Mouse (Mus musculus): ENCODE results near the gene St8sia1.
"Not testable (repeated sequence)": the region's sequence is repeated elsewhere in the genome, so short reads cannot be mapped to it uniquely, and the experiment has no call there.

Gene St8sia1

DNA sequence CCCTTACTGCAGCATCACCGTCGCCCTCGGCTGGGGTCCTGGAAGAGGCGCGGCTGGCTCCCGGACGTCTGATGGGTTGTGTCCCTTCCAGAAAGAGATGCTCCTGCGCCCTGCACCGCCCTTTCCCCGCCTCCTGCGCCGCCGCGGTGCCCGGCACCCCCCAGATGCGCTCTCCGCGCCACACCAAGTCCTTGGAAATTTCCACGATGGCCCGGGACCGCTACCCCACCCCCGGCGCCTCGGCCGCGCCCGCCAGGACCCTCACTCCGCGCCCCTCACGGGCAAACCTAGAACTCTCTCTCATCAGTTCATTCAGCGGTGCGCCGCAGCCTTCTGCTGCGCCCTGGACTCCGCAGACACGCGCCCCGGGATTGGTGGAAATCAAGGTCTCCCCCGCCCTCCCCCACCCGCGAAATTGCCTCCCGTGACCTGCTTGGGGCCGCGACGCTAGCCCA, at the start of gene St8sia1:
TSS of gene St8sia1 (minus strand) at position 377 of the 455 bp plus-strand sequence.
- DNase-seq (ENCODE audit: low spot score in 2 of 2), result peak; percentile 56 to 63

DNA sequence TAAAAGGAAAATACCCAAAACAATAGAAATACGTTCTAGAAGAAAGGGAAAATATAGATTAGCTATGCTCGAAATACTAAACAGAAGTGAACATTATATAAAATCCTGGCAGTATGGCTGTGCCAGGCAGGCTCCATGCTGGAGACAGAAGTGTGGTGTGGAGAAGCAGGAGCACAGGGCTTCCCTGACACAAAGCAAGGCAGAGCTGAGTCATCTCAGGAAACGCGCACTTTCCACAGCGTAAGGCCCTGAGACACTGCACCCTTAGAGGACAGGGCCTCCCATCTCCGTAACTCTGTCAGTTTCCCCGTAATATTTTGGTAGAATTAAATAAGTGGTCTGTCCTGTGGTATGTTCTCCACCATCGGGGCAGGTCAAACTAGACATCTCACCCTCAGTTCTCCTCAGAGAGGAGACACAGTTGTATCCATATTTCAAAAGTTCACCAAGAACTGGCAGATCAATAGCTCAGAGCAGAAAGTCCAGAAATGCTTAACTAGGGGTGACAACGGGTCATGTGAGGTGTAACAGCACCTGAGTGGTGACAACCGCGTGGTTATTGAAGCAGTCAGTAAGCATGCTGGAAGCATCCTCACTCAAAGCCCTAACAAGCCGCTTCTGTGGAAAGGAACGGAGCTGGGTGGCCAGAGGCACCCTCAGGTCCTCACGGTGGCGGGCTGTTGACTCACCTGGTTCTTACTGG, 48.4 kb upstream of the St8sia1 start:
- no peak for DNase-seq (ENCODE audit: low spot score in 2 of 2)

DNA sequence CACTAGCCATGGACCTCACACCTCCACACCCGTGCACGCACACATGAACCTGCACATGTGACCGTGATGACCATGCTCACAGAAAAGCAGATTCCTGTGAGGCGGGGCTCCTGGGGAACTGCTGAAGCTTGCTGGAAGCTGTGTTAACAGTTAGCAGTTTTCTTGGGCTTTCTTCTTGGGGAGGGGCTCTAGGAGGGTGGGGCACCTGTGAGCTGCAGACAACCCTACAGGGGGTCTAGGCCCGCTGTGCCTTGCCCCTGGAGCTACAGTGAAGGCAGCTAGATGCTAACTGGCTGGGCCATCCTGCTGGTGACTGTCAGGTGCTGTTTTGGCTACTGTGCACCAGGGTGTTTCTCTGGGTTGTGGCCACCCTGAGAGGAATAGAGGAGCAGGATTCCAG, 44.6 kb upstream of the St8sia1 start:
- no peak for DNase-seq (ENCODE audit: low spot score in 2 of 2)

DNA sequence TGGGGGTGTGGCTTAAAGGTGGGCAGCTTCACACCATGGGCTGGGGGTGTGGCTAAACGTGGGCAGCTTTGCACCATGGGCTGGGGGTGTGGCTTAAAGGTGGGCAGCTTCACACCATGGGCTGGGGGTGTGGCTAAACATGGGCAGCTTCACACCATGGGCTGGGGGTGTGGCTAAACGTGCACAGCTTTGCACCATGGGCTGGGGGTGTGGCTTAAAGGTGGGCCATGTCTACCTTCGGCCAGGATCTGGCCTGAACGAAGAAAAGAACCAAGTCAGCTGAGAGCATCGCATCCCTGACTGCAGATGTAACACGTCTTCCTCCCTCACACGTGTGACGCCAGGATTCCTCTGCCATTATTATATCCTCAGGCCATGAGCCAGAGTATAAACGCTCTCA, 41.0 kb upstream of the St8sia1 start:
- DNase-seq (ENCODE audit: low spot score in 2 of 2), result not testable (repeated sequence)

DNA sequence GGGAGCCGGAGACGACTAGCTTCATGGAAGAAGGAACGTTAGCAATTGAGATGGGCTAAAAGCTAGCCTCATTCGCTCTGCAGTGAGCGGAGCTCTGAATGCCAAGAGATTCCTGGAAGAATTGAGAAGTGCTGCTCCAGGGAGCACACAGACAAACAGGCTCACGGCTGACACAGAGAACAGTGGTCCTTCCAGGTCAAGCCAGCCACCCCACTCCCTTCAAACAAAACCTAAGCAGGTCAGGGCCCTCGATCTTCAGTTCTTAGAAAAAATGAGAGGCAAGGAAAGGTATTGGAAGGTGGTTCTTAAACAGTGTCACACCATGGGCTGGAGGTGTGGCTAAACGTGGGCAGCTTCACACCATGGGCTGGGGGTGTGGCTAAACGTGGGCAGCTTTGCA, 40.5 kb upstream of the St8sia1 start:
- no peak for DNase-seq (ENCODE audit: low spot score in 2 of 2)

DNA sequence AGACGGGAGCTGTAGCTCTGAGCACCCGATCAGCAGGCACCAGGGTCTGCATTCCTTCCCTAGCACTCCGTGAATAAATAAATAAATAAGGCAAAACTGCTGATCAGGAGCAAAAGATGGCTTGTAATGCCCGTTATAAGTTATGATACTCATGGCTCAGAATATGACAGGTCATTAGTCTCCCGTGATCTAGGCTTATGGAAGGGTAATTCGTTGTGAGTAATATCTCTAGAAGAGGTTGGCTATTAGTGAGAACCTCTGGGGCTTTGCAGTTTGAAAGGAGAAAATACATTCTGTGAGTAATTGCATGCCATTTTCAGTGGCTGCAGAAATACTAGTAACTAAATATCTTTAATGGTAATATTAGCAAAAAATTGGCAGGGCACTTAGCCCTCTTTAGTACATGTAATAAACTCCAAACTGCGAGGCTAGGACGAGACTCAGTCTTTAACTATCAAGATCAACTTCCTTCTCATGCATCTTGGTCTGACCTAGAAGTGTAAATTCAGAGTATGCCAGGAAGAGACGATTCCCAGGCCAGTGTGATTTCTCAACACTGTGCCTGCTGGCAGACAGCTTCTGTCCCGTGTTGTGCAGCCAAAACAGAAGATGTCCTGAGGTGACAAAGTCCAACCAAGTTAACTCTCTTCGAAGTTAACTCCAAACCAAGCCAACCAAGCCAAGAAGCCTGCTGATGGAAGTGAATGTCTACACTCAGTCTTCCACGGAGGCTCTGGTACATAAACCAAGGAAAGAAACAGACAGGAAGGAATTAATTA, 34.2 kb upstream of the St8sia1 start:
- DNase-seq (ENCODE audit: low spot score in 2 of 2), result no peak

DNA sequence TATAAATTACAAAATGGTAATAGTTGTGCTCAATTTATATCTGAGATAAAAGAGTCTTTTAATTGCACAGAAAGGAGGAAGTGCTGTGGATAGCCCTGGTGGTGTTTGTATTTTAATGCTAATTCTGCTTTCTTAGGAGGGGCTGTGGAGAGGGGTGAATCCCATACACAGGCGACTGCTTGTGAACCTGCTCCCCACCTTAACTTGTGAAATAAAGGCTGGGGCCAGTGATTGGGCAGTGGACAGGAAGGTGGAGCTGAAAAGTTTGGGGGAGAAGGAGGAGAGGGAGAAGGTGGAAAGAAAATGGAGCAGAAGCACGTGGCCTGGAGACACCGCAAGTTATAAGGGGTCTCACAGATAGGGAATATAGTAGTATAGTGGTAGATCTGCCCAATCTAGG, 32.6 kb upstream of the St8sia1 start:
- DNase-seq (ENCODE audit: low spot score in 2 of 2), result no peak

DNA sequence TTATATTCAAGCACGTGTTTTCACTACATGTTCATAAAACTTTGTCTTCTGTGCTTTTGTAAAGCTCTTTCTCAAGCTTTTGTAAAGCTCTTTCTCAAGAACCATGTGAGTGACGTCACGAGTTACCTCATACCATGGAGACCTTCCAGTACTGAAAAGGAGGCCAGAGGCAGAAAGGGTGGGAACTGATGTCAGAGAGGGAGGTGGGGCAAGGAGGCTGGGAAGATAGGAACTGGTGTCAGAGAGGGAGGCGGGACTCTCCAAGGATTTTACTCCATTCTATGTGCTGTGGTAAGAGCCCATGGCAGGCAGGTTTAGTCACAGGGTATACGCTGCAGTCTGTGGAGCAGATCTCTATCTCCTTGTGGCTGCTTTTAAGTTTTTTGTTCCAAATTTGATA, 31.3 kb upstream of the St8sia1 start:
- DNase-seq (ENCODE audit: low spot score in 2 of 2), result no peak

DNA sequence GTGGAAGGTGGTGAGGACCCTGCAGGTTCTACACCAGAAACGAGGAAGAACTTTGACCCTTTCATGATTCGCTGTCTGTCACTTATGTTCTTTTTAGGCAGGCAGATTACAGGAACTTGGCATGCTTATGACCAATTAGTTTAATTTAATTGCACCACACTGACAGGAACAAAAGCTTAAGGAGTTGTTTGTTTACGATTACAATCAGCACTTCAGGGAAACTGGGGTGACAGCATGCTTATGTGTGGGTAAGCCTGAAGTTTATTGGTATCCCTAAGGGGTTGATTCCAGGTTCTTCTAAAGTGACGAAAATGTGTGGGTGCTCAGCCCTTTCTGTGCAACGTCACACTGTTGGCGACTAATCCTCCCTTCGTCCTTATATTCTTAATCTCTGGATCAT, 30.6 kb upstream of the St8sia1 start:
- DNase-seq (ENCODE audit: low spot score in 2 of 2), result no peak

DNA sequence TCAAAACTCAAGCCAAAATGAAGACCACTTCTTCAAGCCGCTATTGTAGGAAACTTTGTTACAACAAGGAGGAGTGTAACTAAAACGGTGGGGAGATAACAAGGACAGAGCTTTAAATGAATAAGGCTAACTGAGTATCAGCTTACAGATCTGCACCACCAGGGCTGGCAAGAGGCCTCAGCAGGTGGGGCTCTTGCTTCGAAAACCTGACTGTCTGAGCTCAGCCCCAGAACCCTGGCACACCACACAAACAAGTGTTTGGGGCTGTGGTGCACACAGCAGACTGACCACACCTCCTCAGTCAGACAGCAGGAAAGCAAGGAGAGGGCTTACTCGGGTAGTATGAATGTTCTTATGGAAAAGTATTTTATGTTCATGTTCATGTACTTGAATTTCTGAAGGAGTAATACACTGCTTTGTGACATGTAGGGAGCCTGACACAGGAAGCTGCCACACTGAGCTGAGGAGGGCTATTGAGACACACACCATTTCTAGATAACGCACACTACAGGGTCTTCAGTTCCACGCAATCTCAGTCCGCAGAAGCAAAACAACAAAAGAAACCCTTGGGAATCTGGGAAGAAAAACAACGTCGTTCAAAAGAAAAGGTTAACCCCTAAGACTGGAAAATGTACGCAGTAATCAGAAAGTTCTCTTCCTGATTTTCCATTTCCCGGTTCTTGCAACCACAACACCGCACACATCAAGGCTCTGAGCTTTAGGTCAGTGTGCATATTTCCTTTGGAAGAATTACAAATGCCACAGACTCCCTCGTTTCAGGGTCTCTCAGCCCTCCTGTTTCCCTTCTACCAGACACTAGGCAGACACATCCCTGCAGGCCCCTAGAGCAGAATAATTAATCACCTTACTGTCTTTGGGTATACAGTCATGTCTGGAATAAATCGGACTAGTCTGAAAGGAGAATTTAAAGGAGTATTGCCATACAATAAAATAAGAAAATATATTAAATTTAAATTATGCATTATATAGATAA, 29.8 kb upstream of the St8sia1 start:
- peak in 1 of 2 experiments; percentile 29 for DNase-seq (ENCODE audit: low spot score in 2 of 2)

DNA sequence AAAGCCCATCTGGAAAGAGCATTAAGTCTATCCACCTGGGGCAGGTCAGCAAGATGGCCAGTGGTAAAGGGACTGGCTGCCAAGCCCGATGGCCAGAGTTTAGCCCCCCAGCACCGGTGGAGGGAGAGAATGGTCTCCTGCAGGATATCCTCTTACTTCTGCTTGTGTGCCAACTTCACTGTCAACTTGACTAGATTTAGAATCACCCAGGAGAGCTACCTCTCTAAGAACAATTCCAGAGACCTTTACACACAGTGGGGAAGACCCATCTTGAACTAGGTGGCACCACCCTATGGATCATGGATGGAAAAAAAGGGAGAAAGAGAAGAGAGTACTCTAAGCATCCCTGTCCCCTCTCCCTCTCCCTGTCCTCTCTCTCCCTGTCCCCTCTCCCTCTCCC, 28.7 kb upstream of the St8sia1 start:
- DNase-seq (ENCODE audit: low spot score in 2 of 2), result no peak

DNA sequence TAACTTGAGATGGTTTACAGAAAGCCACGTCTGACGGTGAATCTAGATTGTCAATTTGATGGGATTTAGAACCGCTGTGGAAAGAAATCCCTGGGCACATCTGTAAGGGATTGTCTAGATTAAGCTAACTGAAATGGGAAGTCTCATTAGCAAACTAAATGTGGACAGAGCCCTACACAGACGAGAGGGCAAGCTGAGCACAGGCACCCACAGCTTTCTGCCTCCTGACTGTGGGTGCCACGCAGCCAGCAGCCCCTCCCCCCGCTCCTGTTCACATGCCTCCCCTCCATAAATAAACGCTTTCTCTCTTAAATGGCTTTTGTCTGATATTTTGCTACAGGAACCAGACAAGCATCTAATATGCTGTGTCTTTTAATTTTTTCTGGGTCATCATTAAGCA, 27.8 kb upstream of the St8sia1 start:
- no peak for DNase-seq (ENCODE audit: low spot score in 2 of 2)

DNA sequence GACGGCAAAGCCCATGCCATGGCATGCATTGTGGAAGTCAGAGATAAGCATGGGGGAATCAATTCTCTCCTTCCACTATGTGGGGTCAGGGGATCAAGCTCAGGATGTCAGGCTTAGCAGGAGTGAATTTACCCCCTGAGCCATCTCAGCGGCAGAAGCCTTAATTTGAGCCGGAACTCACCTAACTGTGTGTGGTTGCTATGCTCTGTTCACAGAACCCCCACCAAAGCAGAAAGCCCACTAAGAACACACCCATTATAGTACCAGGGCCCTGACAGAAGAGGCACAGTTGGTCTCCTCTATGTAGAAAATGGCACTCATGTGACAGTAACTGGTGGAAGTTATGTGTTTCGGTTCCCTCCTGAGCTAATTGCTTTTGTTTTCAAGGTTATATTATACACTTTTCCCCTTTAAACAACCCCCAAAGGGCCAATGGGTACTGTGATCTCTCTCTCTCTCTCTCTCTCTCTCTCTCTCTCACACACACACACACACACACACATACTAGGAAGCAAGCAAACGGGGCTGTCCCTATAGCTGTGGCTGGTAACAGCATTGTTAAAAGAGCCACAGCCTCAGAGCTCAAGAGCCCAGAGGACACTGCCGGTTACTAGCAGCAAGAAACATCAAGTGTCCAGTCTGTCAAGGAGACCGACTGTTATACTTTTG, 27.3 kb upstream of the St8sia1 start:
- no peak for DNase-seq (ENCODE audit: low spot score in 2 of 2)

DNA sequence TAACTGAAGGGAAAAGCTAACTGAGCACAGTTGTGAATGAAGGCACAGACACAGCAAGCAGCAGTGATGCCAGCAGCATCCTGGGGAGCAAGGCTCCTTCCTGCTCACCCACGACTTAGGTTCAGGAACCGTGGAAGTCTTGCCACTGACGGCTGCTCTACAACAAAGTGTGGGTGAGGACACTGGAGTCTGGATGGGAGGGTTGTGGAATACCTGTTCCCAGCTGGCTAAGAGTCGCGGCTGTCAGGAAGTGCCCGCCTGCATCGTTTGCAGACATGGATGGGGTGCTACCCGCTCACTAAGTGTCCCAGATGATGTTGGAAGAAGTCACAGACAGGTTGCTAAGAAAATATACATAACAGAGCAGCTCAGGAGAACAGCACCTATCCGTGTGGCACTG, 26.3 kb upstream of the St8sia1 start:
- DNase-seq (ENCODE audit: low spot score in 2 of 2), result no peak

DNA sequence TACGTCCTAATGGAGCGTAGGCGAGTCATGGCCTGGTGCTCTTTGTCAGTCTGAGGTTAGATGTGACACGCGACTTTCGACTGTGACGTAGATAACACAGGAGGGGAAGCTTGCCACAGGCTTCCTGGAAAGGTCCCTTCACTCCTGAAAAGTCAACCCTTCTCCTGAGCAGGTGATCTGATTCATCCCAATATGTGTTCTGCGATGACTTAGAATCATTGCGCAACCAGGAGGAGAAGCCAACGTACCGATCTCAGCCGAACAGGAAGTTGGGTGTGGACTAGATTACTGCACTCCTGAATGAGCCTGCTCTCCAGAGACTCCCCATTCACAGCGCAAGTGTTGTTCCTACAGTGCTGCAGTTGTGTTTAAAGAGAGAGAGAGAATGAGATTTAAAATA, 25.2 kb upstream of the St8sia1 start:
- DNase-seq (ENCODE audit: low spot score in 2 of 2), result no peak

DNA sequence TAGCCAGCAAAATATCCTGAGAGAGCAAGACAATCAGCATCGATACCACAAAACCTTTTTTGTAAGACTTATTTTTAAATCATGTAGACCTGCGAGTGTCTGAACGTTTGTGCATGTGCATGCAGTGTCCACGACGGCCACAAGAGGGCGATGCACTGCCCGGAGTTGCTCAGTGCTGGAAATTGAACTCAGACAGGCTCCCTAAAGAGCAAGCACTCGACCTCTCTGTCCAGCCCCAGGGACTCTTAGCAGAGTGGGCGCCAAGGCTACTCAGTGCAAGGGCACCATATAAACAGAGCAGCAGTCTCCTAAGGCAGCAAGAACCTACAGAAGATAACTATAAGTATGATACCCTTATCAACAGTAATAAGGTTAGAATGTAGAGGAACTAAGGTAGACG, 24.5 kb upstream of the St8sia1 start:
- peak; percentile 61 to 85 for DNase-seq (ENCODE audit: low spot score in 2 of 2)

DNA sequence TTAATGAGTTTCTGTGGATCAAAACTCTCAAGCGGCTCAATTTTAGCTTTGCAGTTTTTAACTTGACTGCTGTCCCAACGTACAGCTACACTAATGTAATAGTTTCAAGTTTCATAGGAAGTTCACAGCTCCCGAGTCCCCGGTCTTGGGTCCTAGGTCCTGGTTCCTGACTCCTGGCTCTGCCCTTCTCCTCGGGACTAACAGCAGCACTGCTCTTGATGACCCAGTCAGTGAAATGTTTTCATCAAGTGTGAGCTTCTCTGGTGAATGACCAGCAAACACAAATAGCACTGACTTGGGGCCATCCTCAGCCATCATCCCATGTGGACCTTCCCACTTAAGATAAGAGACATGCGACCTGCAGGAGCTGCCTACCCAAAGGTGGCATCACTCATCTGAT, 24.0 kb upstream of the St8sia1 start:
- DNase-seq (ENCODE audit: low spot score in 2 of 2), result no peak

DNA sequence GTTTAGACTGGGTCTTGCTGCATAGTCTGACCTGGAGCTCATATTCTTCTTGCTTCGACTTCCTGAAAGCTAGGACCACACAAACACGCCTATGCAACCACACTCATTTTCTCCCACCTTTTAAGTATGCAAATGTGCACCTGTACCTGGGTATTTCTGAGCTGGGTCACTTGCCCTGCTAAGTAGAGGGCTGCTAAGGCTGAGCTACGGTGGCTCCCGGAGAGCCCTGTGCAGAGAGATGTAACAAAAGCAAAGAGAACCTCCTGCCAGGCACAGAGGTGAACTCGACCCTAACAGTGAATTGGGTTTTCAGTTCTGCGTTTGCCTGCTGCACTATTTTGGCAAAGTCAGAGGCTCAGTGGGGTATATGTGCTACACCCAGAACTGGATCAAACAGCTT, 23.4 kb upstream of the St8sia1 start:
- DNase-seq (ENCODE audit: low spot score in 2 of 2), result no peak

DNA sequence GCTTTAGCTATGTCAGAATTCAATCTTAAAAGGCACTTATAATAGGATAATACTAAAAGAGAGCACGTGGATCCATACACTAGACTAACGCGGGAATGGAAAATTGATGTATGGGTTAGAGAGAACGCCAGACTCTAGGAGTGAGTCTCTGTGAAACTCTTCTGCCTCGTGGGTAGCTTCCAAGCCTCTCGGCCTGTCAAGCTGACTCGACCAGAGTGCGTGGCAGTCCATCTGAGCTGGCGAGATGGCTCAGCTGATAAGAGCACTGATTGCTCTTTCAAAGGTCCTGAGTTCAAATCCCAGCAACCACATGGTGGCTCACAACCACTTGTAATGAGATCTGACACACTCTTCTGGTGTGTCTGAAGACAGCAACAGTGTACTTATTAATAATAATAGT, 22.5 kb upstream of the St8sia1 start:
- DNase-seq (ENCODE audit: low spot score in 2 of 2), result not testable (repeated sequence)

DNA sequence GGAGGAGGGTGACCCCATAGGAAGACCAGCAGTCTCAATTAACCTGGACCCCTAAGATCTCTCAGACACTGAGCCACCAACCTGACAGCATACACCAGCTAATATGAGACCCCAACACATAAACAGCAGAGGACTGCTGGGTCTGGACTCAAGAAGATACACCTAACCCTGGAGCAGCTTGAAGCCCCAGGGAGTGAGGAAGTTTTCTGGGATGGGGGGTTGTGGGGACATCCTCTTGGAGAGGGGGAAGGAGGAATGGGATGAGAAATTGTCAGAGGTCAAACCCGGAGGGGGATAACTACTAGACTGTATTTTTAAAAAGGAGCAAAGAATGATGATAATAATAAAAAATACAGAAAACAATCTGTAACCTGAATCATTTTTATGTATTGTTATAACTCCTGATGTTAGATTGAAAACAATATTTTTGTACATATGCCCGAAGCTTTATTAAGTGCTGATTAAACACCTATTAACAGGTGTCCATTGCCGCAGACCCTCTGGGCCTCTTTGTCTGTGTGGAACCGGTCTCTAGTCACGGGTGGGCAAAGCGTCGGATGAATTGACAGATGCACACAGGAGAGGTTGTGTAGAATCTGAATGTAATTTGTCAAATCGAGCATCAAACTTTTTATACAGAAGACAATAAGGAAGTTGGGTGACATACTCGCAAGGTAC, 21.4 kb upstream of the St8sia1 start:
- DNase-seq (ENCODE audit: low spot score in 2 of 2), result not testable (repeated sequence)
